Mouse (Mus musculus) T-cell, adult 2 months (primary cell): ENCODE measurements around the gene Acox3.

Experiments
- DNase-seq: peaks from one replicate; pipeline ENCODE4 v3.0.0; 2022; ENCODE audit warnings: low spot score

The Acox3 gene

DNA sequence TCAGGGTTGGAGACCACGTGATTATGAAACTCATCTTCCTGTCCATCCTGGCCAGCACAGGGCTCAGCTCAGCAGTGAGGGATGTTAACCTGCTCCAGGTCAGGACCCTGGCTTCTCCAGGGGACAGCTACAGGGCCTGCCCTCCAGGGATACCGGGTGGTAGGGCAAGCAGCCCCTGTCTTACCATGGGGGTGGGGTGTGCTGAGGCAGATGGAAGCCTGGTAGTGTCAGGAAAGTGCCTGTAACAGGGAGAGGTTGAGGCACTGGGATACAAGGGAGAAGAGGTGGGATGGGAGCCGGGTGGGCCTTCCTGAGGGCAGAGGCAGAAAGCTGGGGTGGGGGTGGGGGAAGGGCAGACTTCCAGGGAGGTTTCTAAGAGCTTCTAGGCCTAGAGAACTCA is 69.5 kb downstream of the Acox3 start:
- DNase-seq = no peak

DNA sequence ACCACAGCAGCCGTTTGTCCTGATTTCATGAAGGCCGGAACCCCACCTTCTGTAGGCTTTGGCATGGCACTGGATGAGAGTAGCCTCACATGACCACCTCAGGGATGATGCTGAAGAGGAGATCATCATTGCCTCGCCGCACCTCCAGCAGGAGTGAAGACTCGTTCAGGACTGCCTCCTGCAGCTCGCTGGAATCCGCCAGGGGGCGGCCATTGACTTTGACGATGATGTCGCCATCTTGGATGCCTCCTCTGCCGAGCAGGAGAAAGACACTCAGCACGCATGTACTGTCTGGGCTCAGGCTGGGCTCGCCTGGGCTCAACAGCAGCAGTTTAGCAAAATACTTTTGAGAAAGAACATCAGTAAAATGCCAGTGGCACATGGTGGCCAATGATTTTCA is 70.0 kb downstream of the Acox3 start:
- DNase-seq = no peak

DNA sequence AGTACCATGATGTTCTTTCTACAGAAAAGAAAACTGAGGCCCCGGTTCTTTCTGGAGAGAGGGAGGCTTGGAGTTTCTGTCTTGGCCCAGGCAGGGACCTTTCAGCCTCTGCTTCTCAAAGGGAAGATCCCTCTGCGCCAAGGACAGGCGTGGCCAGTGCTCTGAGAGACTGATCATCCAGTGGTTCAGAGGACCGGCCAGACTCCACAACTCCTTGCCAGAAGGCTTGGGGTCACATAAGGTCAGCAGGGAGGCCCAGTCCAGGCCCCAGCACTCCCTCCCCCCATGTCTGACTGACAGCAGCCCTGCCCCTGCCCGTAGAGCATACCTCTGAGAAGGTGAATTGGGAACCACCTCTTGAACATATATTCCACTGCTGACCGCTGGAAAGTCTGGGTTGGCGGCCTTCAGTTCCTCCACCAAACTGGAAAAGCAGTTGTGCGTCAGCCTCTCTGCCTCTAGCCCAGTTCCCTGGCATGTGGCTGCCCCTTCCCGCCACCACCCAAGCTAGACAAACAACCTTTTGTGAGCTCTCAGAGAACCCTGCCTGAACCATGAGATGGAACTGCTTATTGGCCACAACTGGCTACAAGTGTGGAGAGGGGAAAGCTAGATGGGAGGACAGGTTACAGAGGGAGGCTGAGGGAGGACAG is 71.0 kb downstream of the Acox3 start:
- DNase-seq = no peak

DNA sequence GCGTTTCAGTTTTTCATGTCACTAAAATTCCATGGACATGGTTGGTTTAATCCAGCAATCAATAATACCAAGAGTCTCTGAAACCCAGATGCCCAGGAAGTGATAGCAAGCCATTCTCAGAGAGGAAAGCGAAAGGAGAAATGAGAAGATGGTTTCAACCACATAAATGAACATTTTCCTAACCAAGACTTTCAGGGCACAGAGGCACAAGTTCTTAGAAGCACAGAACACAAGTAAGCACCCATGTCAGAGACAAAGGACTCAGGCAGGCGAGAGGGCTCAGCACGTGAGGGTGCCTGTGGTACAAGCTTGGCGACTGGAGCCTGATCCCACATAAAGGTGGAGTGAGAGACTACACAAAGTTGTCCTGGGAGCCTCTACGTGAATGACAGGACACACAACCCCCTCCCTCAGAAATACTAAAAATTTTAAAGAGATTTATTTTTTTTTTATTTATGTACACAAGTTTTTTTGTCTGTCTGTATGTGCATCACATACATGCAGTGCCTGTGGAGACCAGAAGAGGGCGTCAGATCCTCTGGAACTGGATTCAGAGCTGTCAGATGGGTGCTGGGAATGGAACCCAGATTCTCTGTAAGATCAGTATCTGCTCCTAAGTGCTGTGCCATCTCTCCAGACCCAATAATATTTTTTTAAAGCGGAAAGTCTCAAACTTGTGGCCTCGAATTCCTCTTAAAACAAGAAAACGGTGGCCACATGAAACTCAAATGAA is 73.1 kb downstream of the Acox3 start:
- DNase-seq = no peak

DNA sequence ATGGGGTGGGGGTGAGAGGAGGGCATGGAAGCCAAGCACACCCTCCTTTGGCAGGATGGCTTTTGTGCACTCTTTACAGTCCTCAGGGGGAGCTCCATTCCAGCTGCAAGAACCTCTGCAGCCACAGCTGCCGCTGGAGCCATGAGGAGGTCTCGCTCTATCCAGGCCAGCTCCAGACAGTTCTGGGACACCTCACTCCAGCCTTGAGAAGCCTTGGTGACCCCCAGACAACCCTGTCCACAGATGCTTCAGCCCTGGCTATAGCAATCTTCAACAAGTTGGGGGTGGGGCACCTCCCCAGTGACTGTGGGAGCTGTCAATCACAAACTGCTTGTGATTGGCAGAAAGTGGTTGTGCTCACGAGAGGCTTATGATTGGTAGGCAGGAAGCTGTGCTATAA is 76.7 kb downstream of the Acox3 start:
- DNase-seq = no peak

DNA sequence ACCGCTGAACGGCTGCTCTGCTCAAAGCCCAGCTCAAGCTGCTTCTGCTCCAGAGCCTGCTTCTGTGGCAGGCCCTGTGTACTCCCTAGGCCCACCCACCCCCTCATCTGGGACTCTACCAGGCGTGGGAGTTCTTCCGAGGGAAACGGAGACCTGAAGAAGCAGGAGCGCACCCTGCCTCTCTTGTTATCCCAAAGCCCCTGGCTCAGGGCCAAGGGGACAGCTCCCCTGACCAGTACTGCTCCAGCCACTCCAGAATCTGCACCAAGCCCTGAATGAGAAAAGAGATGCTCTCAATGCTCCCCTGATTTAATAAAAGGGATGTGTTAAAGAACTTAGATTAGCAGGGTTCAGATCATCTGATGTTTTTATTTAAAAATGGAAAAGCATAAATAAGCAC is 78.4 kb downstream of the Acox3 start:
- no peak for DNase-seq

DNA sequence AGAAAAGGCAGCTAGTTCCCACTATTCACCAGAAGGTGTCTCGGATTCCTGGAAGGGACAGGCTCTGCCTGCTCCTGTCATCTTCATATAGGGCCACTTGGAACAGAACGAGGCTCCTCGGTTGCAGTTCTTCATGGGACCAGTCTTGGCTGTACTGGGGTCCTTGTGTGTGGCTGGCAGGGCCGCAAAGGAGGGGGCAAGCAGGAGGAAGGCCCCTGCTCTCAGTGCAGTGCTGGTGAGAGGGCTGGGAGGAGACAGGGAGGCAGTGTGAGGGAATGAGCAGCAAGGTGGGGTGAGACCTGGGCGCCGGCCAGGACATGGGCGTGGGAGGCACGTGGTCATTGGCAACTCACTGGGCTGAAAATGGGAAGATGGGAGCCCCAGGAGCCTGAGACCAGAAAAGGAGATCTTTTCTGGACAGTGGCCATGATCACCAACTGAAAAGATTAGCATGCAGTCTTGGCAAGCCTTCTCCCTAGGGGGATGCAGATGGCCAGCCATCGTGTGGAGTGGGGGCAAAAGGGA is 79.2 kb downstream of the Acox3 start:
- no peak for DNase-seq
